Mouse (Mus musculus): ENCODE measurements around the gene Fam126b.
"Not testable (repeated sequence)": the region's sequence is repeated elsewhere in the genome, so short reads cannot be mapped to it uniquely, and the experiment has no call there.

Fam126b gene

GRCm38 (mm10) chr1:58570437-58570836, 15.7 kb downstream of the Fam126b start:
- DNase-seq (ENCODE audit: low read depth, low spot score): no peak

DNA sequence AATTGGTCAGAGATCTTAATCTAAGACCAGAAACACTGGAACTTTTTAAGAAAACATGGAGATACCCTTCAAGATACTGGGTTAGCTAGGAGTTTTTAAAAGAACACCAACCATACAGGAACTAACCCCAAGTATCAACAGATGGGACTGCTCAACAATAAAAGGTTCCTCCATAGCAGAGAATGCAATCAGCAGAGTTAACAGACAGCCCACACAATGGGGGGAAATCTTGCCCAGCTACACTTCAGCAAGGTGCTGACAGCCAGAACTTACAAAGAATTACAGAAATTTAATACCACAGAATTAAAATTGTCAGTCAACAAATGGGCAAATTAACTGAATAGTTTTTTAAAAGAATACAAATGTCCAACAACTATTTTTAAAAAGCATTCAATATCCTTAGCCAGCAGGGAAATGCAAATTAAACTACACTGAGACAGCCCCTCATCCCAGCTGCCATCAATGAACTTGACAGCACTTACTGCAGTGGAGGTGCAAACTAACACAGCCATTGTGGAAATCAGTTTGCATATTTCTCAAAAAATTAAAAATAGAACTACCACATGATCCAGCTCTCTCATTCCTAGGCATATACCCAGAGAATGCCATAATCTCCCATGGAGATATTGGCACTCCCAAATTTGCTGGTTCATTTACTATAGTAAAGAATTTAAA, 17.5 kb downstream of the Fam126b start:
- no peak for DNase-seq (ENCODE audit: low read depth, low spot score)

- no peak for DNase-seq (ENCODE audit: low read depth, low spot score)
These were observed 19.5 kb downstream of the Fam126b start for GRCm38 (mm10) chr1:58566621-58567020.

DNA sequence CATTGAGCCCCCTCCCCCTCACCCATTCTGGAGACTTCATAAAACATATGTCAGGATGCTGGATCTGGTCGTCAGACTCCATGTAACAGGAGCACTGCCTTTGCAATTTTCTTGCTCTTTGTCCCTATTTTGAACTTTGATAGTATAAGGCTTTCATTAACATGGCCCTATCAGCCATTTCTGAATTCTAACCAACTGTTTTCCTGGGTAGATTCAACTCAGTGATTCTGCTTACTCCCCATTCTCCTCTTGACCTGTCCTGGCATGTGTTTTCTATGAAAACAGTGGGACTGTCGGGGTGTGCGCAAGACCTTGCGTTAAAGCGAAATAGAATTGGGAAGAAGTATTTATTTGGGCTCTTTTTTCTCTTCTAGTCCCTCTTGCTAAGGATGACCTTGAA, 21.1 kb downstream of the Fam126b start:
- no peak for DNase-seq (ENCODE audit: low read depth, low spot score)

GRCm38 (mm10) chr1:58562455-58562854, 23.7 kb downstream of the Fam126b start:
- peak; percentile 26 for DNase-seq (ENCODE audit: low read depth, low spot score)

- DNase-seq (ENCODE audit: low read depth, low spot score): not testable (repeated sequence)
These were observed 25.8 kb downstream of the Fam126b start for GRCm38 (mm10) chr1:58560370-58560769.

GRCm38 (mm10) chr1:58541386-58541785, 44.7 kb downstream of the Fam126b start:
- no peak for DNase-seq (ENCODE audit: low read depth, low spot score)

DNA sequence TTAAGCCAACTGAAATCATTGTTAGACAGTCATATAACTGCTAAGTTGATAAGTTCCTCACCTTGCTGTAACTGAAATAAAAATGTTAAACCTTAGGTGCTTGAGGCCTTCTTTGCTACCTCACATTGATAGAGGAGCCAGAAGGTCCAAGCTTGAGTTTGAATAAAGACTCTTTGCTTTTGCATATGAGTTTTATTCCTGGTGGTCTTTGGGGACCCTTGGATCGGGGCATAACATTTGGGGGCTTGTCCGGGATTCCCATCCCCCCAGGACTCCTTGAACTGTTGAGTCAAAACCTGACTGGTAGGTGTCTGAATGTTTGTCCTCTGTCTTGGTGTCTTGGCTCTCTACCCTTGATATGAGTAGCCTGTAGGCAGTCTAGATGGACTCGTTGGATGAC, 78.9 kb downstream of the Fam126b start:
- DNase-seq (ENCODE audit: low read depth, low spot score): no peak

DNA sequence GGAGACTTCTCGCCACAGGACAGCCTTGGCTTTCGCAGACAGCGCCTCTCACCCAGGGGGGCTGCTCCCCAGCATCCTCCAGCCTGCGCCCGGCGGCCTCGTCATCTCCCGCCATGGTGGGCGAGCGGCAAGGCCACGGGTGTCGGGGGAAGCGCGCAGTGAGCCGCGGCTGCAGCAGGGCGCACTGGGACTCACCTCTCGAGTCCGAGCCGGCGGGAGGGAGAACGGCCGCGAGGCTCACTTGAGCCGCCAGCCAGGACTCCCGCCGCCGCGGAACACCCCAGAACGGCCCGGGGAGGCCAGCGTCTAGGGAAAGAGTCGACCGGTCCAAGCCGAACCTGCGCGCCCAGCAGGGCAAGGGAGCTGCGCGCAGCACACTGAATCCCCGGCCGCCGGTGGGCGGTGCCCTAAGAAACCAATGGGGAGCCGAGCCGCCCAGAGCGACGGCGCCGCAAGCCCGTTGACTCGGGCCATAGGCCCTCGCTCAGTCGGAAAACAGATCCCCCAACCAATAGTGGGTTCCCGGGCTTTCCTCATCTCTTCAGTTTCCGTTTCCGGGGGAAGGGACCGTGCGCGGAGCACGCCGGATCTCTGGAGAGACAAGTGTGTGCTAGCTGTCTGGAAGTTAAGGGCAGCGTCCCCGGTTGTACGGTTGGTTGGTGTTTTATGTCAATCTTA, 81.4 kb downstream of the Fam126b start, which contains the start of gene Orc2:
Gene Orc2, minus strand, starts transcription at position 533 of the 678 bp plus-strand sequence.
- peak; percentile 95 for DNase-seq (ENCODE audit: low read depth, low spot score)

DNA sequence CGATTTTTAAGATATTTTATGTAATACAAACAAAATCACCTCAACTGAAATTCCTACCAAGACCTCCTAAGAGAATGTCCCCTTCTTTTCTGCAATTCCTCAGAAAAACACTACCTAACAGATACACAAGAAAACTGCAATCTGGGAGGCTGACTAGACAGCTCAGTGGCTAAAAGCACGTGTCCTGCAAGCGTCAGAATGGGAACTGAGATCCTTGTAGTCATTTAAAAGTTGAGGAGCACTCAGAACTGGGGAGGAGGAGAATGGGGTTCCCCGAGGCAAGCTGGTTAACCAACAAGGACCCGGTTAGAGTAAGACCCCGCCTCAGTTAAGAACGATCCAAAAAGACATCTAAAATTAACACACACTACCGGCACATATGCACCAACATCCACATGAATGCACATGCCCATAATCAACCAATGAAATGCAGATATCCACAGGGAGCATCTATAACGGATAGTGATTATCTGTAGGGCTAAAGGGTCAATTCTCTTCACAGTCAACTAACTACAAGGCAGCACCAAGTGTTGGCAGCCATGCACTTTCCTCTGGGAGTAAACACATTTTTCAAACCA, 82.2 kb downstream of the Fam126b start:
- no peak for DNase-seq (ENCODE audit: low read depth, low spot score)

- no peak for DNase-seq (ENCODE audit: low read depth, low spot score)
These were observed 83.0 kb downstream of the Fam126b start for GRCm38 (mm10) chr1:58503134-58503533.

DNA sequence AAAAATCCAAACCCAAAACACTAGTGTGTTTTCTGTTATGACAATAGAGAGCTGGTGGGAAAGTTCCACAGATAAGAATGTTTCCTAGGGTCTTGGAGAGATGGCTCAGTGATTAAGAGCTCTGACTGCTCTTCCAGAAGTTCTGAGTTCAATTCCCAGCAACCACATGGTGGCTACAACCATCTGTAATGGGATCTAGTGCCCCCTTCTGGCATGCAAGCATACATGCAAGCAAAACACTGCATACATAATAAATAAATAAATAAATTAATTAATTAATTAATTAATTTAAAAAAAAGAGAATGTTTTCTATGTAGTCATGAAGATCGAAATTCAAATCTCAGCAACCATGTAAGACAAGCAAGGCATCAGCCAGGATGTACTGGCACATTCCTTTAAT, 87.4 kb downstream of the Fam126b start:
- no peak for DNase-seq (ENCODE audit: low read depth, low spot score)

DNA sequence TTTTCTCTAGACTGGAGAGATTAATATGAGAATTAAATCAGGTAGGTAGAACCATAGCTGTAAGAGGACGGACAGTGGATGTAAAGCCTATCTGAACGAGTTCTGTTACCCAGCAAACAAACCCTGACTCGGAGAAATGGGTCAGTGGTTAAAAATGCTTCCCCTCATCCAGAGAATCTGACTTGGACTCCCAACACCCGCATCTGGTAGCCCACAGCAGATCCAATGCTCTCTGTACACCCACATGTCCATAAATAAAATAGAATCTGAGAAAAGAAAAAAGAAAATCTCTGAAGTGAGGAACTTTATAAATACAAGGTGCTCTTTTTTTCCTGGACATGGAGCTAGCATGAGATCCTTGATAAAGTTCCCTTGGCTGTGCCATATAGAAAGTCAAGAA, 88.4 kb downstream of the Fam126b start:
- no peak for DNase-seq (ENCODE audit: low read depth, low spot score)

GRCm38 (mm10) chr1:58495603-58496002, 90.5 kb downstream of the Fam126b start:
- DNase-seq (ENCODE audit: low read depth, low spot score): no peak

GRCm38 (mm10) chr1:58482647-58483046, 103.5 kb downstream of the Fam126b start:
- DNase-seq (ENCODE audit: low read depth, low spot score): no peak

GRCm38 (mm10) chr1:58475662-58476061, 110.5 kb downstream of the Fam126b start:
- no peak for DNase-seq (ENCODE audit: low read depth, low spot score)

All from mesoderm, embryonic 11.5 days (tissue).